Mouse (Mus musculus) hindbrain, embryonic 15.5 days (tissue): ENCODE measurements around the gene Mdfi. TPM values are rescaled to one million over a fixed set of nuclear protein-coding genes. Genes with fewer than 3 reads are reported as not detected.

ENCODE experiments used
- ATAC-seq: fragments of 200-750 bp; cut with Nextera tagmentation; 2 replicates; pipeline ENCODE4 v1.8.0; 2017; ENCODE audit warnings: low read depth, moderate number of reproducible peaks, moderate TSS enrichment; ENCODE audit not compliant: low FRiP score
- H3K27ac ChIP-seq: fragments of 300-500 bp; sonication (generic); replicated peaks from 2 replicates; pipeline ENCODE4 v1.5.1; 2015; ENCODE audit warnings: mild to moderate bottlenecking, inconsistent platforms
- H3K27me3 ChIP-seq: fragments of 300-500 bp; sonication (generic); 2 replicates; pipeline ENCODE4 v1.6.1; 2015; ENCODE audit warnings: control low read depth, inconsistent platforms
- H3K36me3 ChIP-seq: fragments of 300-500 bp; sonication (generic); 2 replicates; pipeline ENCODE4 v1.6.1; 2015; ENCODE audit warnings: control low read depth, inconsistent platforms
- H3K4me1 ChIP-seq: fragments of 300-500 bp; sonication (generic); replicated peaks from 2 replicates; pipeline ENCODE4 v1.6.1; 2015; ENCODE audit warnings: control low read depth, inconsistent platforms
- H3K4me2 ChIP-seq: fragments of 300-500 bp; sonication (generic); 2 replicates; pipeline ENCODE4 v1.6.1; 2015; ENCODE audit warnings: moderate library complexity, mild to moderate bottlenecking, inconsistent platforms
- H3K4me3 ChIP-seq: fragments of 300-500 bp; sonication (generic); 2 replicates; pipeline ENCODE4 v1.5.1; 2015; ENCODE audit warnings: mild to moderate bottlenecking, inconsistent platforms
- H3K9ac ChIP-seq: fragments of 300-500 bp; sonication (generic); 2 replicates; pipeline ENCODE4 v1.6.1; 2015; ENCODE audit warnings: inconsistent platforms
- H3K9me3 ChIP-seq: fragments of 300-500 bp; sonication (generic); 2 replicates; pipeline ENCODE4 v1.6.1; 2016; ENCODE audit warnings: control low read depth, inconsistent platforms
- WGBS: fragments of 180-500 bp; shearing (Covaris S2); methylation state at CpG from one replicate; pipeline ENCODE4 v1.1.7; 2015; 5-methylcytosine and 5-hydroxymethylcytosine counted together
- polyA plus RNA-seq: library from polyadenylated mRNA; unstranded; fragments of >200 nt; fragmentation: Nextera tagmentation; extraction: Ambion mirVana; gene quantifications from 2 replicates; pipeline ENCODE4 v1.2.1, GENCODE M21; 2015

Gene Mdfi
- polyA plus RNA-seq, 1 experiment from 2014 or later = 4.2 TPM

- H3K4me1 ChIP-seq = peaks cover 16% of the 10 kb centered on the region
- 52% methylated on average over 10 of the region's 10 CpGs for WGBS
- H3K9ac ChIP-seq = no peak overlapping the region
- no peaks in the 10 kb centered on the region for H3K9me3 ChIP-seq
- no peaks in the 10 kb centered on the region for H3K36me3 ChIP-seq
- no peak overlapping the region for H3K4me2 ChIP-seq
- no peak overlapping the region for H3K4me3 ChIP-seq
- ATAC-seq = no peak
- no peak overlapping the region for H3K27ac ChIP-seq
- H3K27me3 ChIP-seq = no peaks in the 10 kb centered on the region
These were observed 19.0 kb downstream of the Mdfi start for GRCm38 (mm10) chr17:47815446-47815845.

DNA sequence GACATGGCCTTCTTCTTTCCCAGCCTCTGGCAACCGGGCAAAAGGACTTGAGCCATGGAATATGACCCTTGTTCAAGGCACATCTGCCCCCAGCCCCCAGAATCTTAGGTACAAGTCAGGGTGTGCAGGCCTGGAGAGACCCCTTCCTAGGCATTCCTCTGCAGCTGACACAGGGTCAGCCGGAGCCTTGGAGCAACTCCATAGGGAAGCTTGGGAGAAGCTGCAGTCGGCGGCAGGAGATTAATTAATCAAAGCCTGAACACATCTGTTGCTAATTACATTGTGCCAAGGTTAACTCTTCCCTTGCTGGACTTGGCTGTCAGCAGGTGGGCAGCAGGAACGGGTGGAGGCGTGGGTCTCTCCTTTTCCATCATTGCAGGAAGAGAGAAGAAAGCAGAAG lies 20.0 kb downstream of the Mdfi start:
- no peak for ATAC-seq
- 22% methylated on average over 6 of the region's 6 CpGs for WGBS
- Histone ChIP-seq H3K9ac (no peak overlapping the region), H3K4me3 (no peak overlapping the region), H3K4me2 (no peak overlapping the region), H3K36me3 (no peaks in the 10 kb centered on the region), H3K27ac (no peak overlapping the region), H3K27me3 (no peaks in the 10 kb centered on the region), H3K9me3 (no peaks in the 10 kb centered on the region), H3K4me1 (peaks cover 16% of the 10 kb centered on the region)

GRCm38 (mm10) chr17:47813616-47814015 lies 20.9 kb downstream of the Mdfi start:
- Histone ChIP-seq H3K4me1 (peaks cover 16% of the 10 kb centered on the region), H3K9me3 (no peaks in the 10 kb centered on the region), H3K9ac (no peak overlapping the region), H3K27ac (no peak overlapping the region), H3K27me3 (no peaks in the 10 kb centered on the region), H3K4me3 (no peak overlapping the region), H3K4me2 (no peak overlapping the region), H3K36me3 (no peaks in the 10 kb centered on the region)
- WGBS = 69% methylated on average over 5 of the region's 5 CpGs
- no peak; the same call in 1 of the 2 replicates for ATAC-seq

- H3K4me2 ChIP-seq = no peak overlapping the region
- no peaks in the 10 kb centered on the region for H3K9me3 ChIP-seq
- no peak overlapping the region for H3K4me3 ChIP-seq
- H3K27me3 ChIP-seq = no peaks in the 10 kb centered on the region
- 90% methylated on average over 6 of the region's 6 CpGs for WGBS
- no peak overlapping the region for H3K27ac ChIP-seq
- no peak for ATAC-seq
- no peaks in the 10 kb centered on the region for H3K36me3 ChIP-seq
- H3K9ac ChIP-seq = no peak overlapping the region
- H3K4me1 ChIP-seq = peaks cover 16% of the 10 kb centered on the region
These were observed 22.3 kb downstream of the Mdfi start for GRCm38 (mm10) chr17:47812200-47812599.

- 48% methylated on average over 15 of the region's 15 CpGs for WGBS
- Histone ChIP-seq H3K4me2 (no peak overlapping the region), H3K9ac (no peak overlapping the region), H3K27ac (no peak overlapping the region), H3K9me3 (no peaks in the 10 kb centered on the region), H3K4me1 (peaks cover 16% of the 10 kb centered on the region), H3K36me3 (no peaks in the 10 kb centered on the region), H3K4me3 (no peak overlapping the region), H3K27me3 (0 out of 2 replicates have a peak, but pooled peaks cover 3% of the 10 kb centered on the region)
- ATAC-seq = no peak
These were observed 23.2 kb downstream of the Mdfi start for GRCm38 (mm10) chr17:47811265-47811800.

- 50% methylated on average over 9 of the region's 9 CpGs for WGBS
- no peak for ATAC-seq
- H3K27me3 ChIP-seq = 0 out of 2 replicates have a peak, but pooled peaks cover 3% of the 10 kb centered on the region
- H3K4me1 ChIP-seq = no peaks in the 10 kb centered on the region
- no peak overlapping the region for H3K4me3 ChIP-seq
- no peaks in the 10 kb centered on the region for H3K9me3 ChIP-seq
- no peak overlapping the region for H3K27ac ChIP-seq
- no peak overlapping the region for H3K9ac ChIP-seq
- H3K4me2 ChIP-seq = no peak overlapping the region
- H3K36me3 ChIP-seq = no peaks in the 10 kb centered on the region
These were observed 28.3 kb downstream of the Mdfi start for GRCm38 (mm10) chr17:47806230-47806629.

DNA sequence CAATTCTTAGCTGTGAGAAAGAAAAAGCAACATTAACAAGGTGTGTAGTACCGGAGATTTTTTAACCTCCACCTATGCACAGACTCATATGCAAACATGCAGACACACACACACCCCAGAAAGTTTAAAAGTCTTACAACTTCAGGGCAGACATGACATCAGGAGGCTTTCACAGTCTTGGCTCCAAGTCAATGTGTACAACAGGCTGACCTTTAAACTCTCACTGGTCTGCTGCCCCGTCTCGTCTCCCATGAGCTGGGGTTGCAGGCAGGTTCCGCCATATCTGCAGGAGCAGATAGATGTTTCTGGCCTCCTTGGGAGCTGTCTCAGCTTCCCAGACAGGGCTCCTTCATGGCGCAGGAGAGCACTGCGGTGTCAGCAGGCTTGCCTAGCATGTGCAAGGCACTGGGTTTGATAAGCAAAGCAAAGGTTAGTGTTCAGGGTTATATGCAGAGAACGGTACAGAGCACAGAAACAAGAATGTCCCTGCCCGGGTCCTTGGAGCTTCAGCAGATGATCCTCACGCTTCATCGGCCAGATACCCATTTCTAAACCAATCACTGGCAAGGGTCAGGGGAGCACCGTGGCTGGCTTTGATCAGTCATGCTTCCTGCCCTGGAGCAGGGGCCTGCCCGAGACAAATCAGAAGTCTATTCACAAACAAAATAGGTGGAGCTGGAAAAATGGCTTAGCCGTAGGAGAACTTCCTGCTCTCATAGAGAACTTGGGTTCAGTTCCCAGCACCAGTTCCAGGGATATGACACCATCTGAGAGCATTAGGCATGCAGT lies 29.2 kb downstream of the Mdfi start:
- Histone ChIP-seq H3K9me3 (no peaks in the 10 kb centered on the region), H3K4me3 (no peak overlapping the region), H3K27me3 (0 out of 2 replicates have a peak, but pooled peaks cover 3% of the 10 kb centered on the region), H3K9ac (no peak overlapping the region), H3K36me3 (no peaks in the 10 kb centered on the region), H3K4me1 (no peaks in the 10 kb centered on the region), H3K4me2 (no peak overlapping the region), H3K27ac (no peak overlapping the region)
- WGBS = 30% methylated on average over 13 of the region's 13 CpGs
- ATAC-seq = no peak

DNA sequence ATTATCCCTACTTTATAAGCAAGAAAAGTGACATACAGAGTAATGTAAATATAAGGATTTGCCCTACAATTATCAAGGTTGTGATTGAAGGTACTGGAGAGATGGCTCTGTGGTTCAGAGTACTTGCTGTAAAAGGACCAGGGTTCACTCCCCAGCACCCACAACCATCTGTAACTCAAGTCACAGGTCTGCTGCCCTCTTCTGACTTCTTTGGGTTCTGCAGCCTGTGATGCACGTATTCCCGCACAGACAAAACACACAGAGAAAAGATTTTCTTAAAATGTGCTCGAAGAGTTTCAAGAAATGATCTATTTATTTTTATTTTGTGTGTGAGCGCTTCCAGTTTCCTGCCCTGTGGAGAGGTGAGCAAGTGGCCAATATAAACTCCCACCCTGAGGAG lies 30.8 kb downstream of the Mdfi start:
- H3K4me3 ChIP-seq = no peak overlapping the region
- no peak for ATAC-seq
- WGBS = 91% methylated on average over 4 of the region's 4 CpGs
- no peak overlapping the region for H3K27ac ChIP-seq
- H3K36me3 ChIP-seq = no peaks in the 10 kb centered on the region
- H3K4me2 ChIP-seq = no peak overlapping the region
- H3K4me1 ChIP-seq = no peaks in the 10 kb centered on the region
- H3K9me3 ChIP-seq = no peaks in the 10 kb centered on the region
- 0 out of 2 replicates have a peak, but pooled peaks cover 3% of the 10 kb centered on the region for H3K27me3 ChIP-seq
- H3K9ac ChIP-seq = no peak overlapping the region

GRCm38 (mm10) chr17:47802806-47803205 lies 31.7 kb downstream of the Mdfi start:
- no peak overlapping the region for H3K4me3 ChIP-seq
- ATAC-seq = no peak
- H3K27ac ChIP-seq = no peak overlapping the region
- no peaks in the 10 kb centered on the region for H3K9me3 ChIP-seq
- H3K27me3 ChIP-seq = 0 out of 2 replicates have a peak, but pooled peaks cover 3% of the 10 kb centered on the region
- no peak overlapping the region for H3K9ac ChIP-seq
- no peak overlapping the region for H3K4me2 ChIP-seq
- H3K4me1 ChIP-seq = no peaks in the 10 kb centered on the region
- no peaks in the 10 kb centered on the region for H3K36me3 ChIP-seq
- 17% methylated on average over 8 of the region's 8 CpGs for WGBS

- Histone ChIP-seq H3K27ac (no peak overlapping the region), H3K36me3 (no peaks in the 10 kb centered on the region), H3K9me3 (no peaks in the 10 kb centered on the region), H3K4me1 (peaks cover 10% of the 10 kb centered on the region), H3K4me2 (no peak overlapping the region), H3K9ac (no peak overlapping the region), H3K4me3 (no peak overlapping the region), H3K27me3 (no peaks in the 10 kb centered on the region)
- ATAC-seq = no peak
- 82% methylated on average over 9 of the region's 9 CpGs for WGBS
These were observed 37.1 kb downstream of the Mdfi start for GRCm38 (mm10) chr17:47797383-47797782.

- ATAC-seq = no peak
- no peaks in the 10 kb centered on the region for H3K36me3 ChIP-seq
These were observed 37.5 kb downstream of the Mdfi start for GRCm38 (mm10) chr17:47796968-47797367.

DNA sequence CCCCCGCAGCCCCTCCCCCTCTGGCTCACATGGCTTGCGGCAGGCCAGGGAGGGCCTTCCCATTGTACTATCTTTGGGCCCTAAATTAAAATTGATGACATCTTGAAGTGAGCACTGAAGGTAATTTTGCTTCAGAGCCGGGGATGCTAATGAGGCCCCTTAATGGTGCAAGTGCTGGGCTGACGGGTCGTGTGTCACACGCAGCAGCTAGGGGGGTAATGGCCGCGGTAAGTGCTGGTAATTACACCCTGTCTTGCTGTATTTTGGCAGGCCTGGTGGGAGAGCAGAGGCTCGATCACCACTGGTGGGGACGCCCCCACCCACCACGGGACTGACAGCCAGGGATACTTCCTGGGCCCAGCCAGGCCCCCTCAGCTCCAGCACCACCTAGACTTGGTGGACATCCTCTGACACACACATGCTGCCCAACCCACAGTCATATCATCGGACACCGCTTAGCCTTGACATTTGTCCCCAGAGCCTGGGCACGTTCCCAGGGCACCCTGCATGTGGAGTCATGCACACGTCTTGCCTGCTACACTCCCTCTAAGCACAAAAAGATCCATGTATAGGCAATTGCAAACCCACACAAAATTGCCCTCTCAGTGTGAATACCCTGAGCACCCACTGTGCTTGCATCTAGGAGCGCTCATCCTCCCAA lies 38.2 kb downstream of the Mdfi start:
- Histone ChIP-seq H3K27ac (no peak overlapping the region), H3K4me3 (no peak overlapping the region), H3K9ac (no peak overlapping the region), H3K36me3 (no peaks in the 10 kb centered on the region), H3K4me2 (no peak overlapping the region), H3K27me3 (no peaks in the 10 kb centered on the region), H3K9me3 (no peaks in the 10 kb centered on the region), H3K4me1 (peaks cover 10% of the 10 kb centered on the region)
- WGBS = 44% methylated on average over 16 of the region's 16 CpGs
- ATAC-seq = peak; percentile 24; the same call in 1 of the 2 replicates

More at GRCm38 (mm10) chr17:47796968-47797367, 37.5 kb downstream of the Mdfi start:
- Histone ChIP-seq H3K4me1 (peaks cover 10% of the 10 kb centered on the region), H3K27ac (no peak overlapping the region), H3K4me3 (no peak overlapping the region), H3K27me3 (no peaks in the 10 kb centered on the region), H3K9me3 (no peaks in the 10 kb centered on the region), H3K9ac (no peak overlapping the region), H3K4me2 (no peak overlapping the region)
- 75% methylated on average over 4 of the region's 4 CpGs for WGBS
